Mouse (Mus musculus) central nervous system, embryonic 14 days (tissue): Measurements from ENCODE around the gene Ces1g. TPM values are rescaled to one million over a fixed set of nuclear protein-coding genes. Genes with fewer than 3 reads are reported as not detected.

ENCODE experiments used
- polyA plus RNA-seq: library from polyadenylated mRNA; depleted of rRNA; stranded (reverse); fragments of >200 nt; gene quantifications from 2 replicates; pipeline ENCODE4 v1.2.3, GENCODE M21; 2012; rRNA removed

Gene Ces1g
- not detected in 2 replicates for polyA plus RNA-seq

DNA sequence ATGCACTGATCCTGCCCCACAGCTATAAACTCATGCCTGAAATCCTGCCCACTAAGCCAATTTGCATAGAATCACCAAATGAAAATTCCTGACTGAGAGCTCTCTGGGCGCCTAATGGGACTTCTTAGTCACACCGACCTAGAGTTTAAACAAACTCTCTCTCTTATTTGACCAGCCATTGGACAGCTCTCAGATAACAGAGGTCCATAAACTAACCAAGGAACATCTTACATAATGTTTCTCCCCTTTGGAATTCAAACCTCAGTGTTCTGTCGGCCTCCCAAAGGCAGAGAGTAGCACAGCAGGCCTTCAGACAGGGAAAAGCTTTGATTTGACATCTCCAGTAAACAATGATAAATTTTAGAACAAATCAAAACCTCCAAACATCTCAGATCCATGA lies at the start of gene Ces1g:
Ces1g (minus strand) TSS at position 102 of the 400 bp plus-strand sequence.

DNA sequence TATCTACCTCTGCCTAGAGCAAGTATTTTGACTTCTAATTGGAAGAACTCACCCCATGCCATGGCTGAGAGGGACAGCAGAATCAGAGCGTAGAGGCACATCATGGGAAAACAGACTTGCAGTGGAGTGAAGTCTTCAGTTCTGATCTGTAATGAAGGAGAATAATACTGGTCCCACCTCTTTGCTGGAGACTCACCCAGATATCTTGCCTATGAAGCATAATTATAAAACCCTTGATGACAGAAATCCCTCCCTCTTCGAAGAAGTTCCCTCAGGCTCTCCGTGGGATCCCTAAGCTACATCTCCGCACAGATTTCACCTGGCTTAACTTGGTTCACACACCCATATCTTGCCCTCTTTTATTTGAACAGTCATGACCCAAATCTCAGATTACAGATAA lies 42.5 kb upstream of the Ces1g start, which contains the start of gene Ces1h:
Ces1h (minus strand) TSS at position 101 of the 400 bp plus-strand sequence.

DNA sequence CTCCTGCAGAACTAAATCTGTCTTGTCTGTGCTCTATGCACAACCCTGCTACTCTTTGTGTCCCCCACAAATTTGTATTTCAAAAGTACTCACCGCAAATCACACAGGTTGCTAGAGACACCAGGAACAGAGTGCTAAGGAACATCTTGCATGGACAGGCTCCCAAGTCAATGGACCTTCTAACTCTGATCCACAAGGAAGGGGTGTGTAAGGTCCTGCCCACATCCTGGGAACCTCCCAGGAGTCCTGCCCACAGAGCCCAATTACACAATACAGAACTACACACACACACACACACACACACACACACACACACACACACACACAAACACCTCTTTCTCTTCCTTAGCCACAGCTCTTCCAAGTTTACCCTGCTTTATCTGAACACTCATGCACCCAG lies 57.6 kb downstream of the Ces1g start, which contains the start of gene Ces1f:
Ces1f (minus strand) TSS at position 192 of the 400 bp plus-strand sequence.

Other genes with a start within 250 kb of the Ces1g start
- gene Ces1c, start 206.0 kb downstream of the Ces1g start, polyA plus RNA-seq = not detected in 2 replicates
- 0.39 and 0.63 TPM in 2 replicates for gene Ces1d, start 139.5 kb downstream of the Ces1g start, polyA plus RNA-seq
- gene Ces1e, start 107.7 kb downstream of the Ces1g start, polyA plus RNA-seq = not detected in 2 replicates
- not detected in 2 replicates for gene Ces1f, start 57.6 kb downstream of the Ces1g start, polyA plus RNA-seq
- gene Ces1h, start 42.4 kb upstream of the Ces1g start, polyA plus RNA-seq = not detected in 2 replicates
- 0.54 and 0.86 TPM in 2 replicates for gene Ces5a, start 198.5 kb upstream of the Ces1g start, polyA plus RNA-seq